Mouse (Mus musculus) midbrain, postnatal 0 days (tissue): ENCODE measurements around the gene Lgals3bp. TPM values are rescaled to one million over a fixed set of nuclear protein-coding genes. Genes with fewer than 3 reads are reported as not detected.
A peak's percentile ranks its signal among the peaks of the same experiment; 100 is the strongest.

Experiments used
- ATAC-seq: fragments of 200-750 bp; cut with Nextera tagmentation; 2 replicates; pipeline ENCODE4 v1.8.0; 2017; ENCODE audit warnings: moderate number of reproducible peaks, mild to moderate bottlenecking, moderate TSS enrichment, moderate library complexity; ENCODE audit not compliant: low FRiP score
- DNase-seq: peaks from one replicate; pipeline ENCODE4 v3.0.0-alpha.2; 2015; ENCODE audit warnings: low spot score
- H3K27ac ChIP-seq: fragments of 300-500 bp; sonication (generic); 2 replicates; pipeline ENCODE4 v1.5.1; 2014; ENCODE audit warnings: low read depth, mild to moderate bottlenecking, low read length, mixed read lengths
- H3K27me3 ChIP-seq: fragments of 300-500 bp; sonication (generic); 2 replicates; pipeline ENCODE4 v1.6.1; 2014; ENCODE audit warnings: low read length, control low read depth, mixed read lengths; ENCODE audit not compliant: insufficient read depth
- H3K36me3 ChIP-seq: fragments of 300-500 bp; sonication (generic); 2 replicates; pipeline ENCODE4 v1.6.1; 2014; ENCODE audit warnings: low read length, control low read depth, mixed read lengths; ENCODE audit not compliant: insufficient read depth
- H3K4me1 ChIP-seq: fragments of 300-500 bp; sonication (generic); 2 replicates; pipeline ENCODE4 v1.6.1; 2014; ENCODE audit warnings: mild to moderate bottlenecking, control low read depth, antibody characterized with exemption, low read length, mixed read lengths; ENCODE audit not compliant: insufficient read depth
- H3K4me2 ChIP-seq: fragments of 300-500 bp; sonication (generic); 2 replicates; pipeline ENCODE4 v1.6.1; 2014; ENCODE audit warnings: low read depth, mild to moderate bottlenecking, low read length, mixed read lengths; ENCODE audit not compliant: poor library complexity, severe bottlenecking
- H3K4me3 ChIP-seq: fragments of 300-500 bp; sonication (generic); 2 replicates; pipeline ENCODE4 v1.5.1; 2014; ENCODE audit warnings: low read depth, mild to moderate bottlenecking, low read length, moderate library complexity
- H3K9ac ChIP-seq: fragments of 300-500 bp; sonication (generic); replicated peaks from 2 replicates; pipeline ENCODE4 v1.6.1; 2014; ENCODE audit warnings: mild to moderate bottlenecking, low read length, moderate library complexity, mixed read lengths; ENCODE audit not compliant: poor library complexity, severe bottlenecking
- H3K9me3 ChIP-seq: fragments of 300-500 bp; sonication (generic); 2 replicates; pipeline ENCODE4 v1.6.1; 2016; ENCODE audit warnings: low read length, control low read depth
- CTCF ChIP-seq: IDR thresholded peaks from 2 replicates; pipeline ENCODE4 v1.5.1; 2016; ENCODE audit warnings: antibody characterized with exemption, mild to moderate bottlenecking
- WGBS: fragments of 180-500 bp; shearing (Covaris S2); extraction: QIAGEN DNeasy Blood & Tissue Kit; methylation state at CpG from one replicate; pipeline ENCODE4 v1.1.7; 2014; 5-methylcytosine and 5-hydroxymethylcytosine counted together
- polyA plus RNA-seq: library from polyadenylated mRNA; unstranded; fragments of >200 nt; fragmentation: Nextera tagmentation; extraction: Ambion mirVana; gene quantifications from 2 replicates; pipeline ENCODE4 v1.2.1, GENCODE M21; 2015
- total RNA-seq: library from RNA; depleted of rRNA; stranded (reverse); fragments of >200 nt; gene quantifications from 2 replicates; pipeline ENCODE4 v1.2.3, GENCODE M21; 2014

The Lgals3bp gene
- total and polyA plus RNA-seq, 2 experiments from 2014 or later, result 14.2 to 17.4 TPM

DNA sequence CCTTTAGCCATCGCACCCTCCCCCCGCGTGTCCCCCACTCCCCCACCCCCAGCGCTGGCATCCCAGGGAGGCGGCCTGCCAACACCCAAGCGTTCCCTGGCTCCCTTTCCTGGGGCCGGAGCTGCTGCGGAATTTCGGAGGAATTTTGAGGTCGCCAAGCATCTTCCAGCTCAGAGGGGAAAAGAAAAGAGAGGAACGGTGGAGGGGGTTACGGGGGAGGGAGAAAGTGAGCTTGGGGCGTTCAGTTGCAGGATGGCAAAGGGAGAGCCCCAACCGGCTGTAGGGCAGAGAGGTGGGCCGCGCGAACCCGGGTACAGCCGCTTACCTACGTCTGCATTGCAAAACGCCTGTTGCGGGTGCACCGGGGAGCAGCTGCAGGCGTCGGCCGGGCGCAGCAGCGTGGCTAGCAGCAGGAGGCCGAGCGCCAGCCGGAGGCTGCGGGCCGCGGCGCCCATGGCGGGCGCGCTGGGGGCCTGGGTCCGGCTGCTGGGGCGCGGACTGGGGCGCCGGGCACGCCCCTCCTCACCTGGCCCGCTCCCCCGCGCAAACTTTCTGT, 47.2 kb downstream of the Lgals3bp start:
- Histone ChIP-seq H3K27me3 (no peaks in the 10 kb centered on the region), H3K4me1 (peaks cover 13% of the 10 kb centered on the region), H3K9ac (peak overlapping the region; percentile 90), H3K27ac (peak overlapping the region; percentile 91), H3K36me3 (no peaks in the 10 kb centered on the region), H3K4me2 (peak overlapping the region; percentile 88), H3K4me3 (peak overlapping the region; percentile 87), H3K9me3 (no peaks in the 10 kb centered on the region)
- 0% methylated on average over 35 of the region's 47 CpGs for WGBS
- TF ChIP-seq CTCF, result no peak
- peak; percentile 31; the same call in 1 of the 2 replicates for ATAC-seq
- peak; percentile 22 for DNase-seq

- 89% methylated on average over 5 of the region's 5 CpGs for WGBS
- TF ChIP-seq CTCF, result no peak
- H3K4me1 ChIP-seq, result peaks cover 8% of the 10 kb centered on the region
These were observed 52.4 kb downstream of the Lgals3bp start for GRCm38 (mm10) chr11:118349494-118349893.

GRCm38 (mm10) chr11:118348877-118349276, 53.0 kb downstream of the Lgals3bp start:
- no peaks in the 10 kb centered on the region for H3K9me3 ChIP-seq
- WGBS, result 85% methylated on average over 5 of the region's 5 CpGs
- no peaks in the 10 kb centered on the region for H3K36me3 ChIP-seq
- H3K27ac ChIP-seq, result no peak overlapping the region
- peaks cover 8% of the 10 kb centered on the region for H3K4me1 ChIP-seq
- no peak for ATAC-seq
- no peak overlapping the region for H3K4me3 ChIP-seq
- DNase-seq, result no peak
- H3K4me2 ChIP-seq, result no peak overlapping the region
- TF ChIP-seq CTCF, result no peak
- H3K27me3 ChIP-seq, result no peaks in the 10 kb centered on the region
- H3K9ac ChIP-seq, result no peak overlapping the region

More at GRCm38 (mm10) chr11:118349494-118349893, 52.4 kb downstream of the Lgals3bp start:
- H3K9me3 ChIP-seq, result no peaks in the 10 kb centered on the region
- H3K4me2 ChIP-seq, result no peak overlapping the region
- DNase-seq, result no peak
- no peak overlapping the region for H3K9ac ChIP-seq
- H3K4me3 ChIP-seq, result no peak overlapping the region
- ATAC-seq, result no peak
- no peaks in the 10 kb centered on the region for H3K36me3 ChIP-seq
- H3K27me3 ChIP-seq, result no peaks in the 10 kb centered on the region
- no peak overlapping the region for H3K27ac ChIP-seq

DNA sequence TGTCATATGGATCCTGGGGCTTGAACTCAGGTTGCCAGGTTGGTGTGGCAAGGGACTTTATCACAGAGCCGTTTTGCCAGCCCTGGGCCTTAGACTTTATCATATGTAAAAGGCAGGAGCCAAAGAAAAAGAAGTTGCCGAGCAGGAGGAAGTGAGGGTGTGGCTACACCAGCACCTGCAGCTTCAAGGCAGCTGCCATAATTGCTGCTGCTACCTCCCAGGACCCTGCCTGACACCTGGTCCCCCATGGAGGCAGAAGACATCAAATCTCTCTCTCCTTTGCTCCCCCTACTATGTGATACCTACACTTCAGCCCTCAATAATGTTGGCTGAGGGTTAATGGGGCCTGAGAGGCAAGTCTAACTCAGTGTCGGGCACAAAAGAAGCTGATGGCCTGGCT, 53.5 kb downstream of the Lgals3bp start:
- Histone ChIP-seq H3K27ac (no peak overlapping the region), H3K27me3 (no peaks in the 10 kb centered on the region), H3K9me3 (no peaks in the 10 kb centered on the region), H3K36me3 (no peaks in the 10 kb centered on the region), H3K4me1 (peaks cover 4% of the 10 kb centered on the region), H3K9ac (no peak overlapping the region), H3K4me2 (no peak overlapping the region), H3K4me3 (no peak overlapping the region)
- DNase-seq (no peak), ATAC-seq (no peak)
- TF ChIP-seq CTCF, result no peak
- WGBS, result 94% methylated on average over 3 of the region's 3 CpGs

DNA sequence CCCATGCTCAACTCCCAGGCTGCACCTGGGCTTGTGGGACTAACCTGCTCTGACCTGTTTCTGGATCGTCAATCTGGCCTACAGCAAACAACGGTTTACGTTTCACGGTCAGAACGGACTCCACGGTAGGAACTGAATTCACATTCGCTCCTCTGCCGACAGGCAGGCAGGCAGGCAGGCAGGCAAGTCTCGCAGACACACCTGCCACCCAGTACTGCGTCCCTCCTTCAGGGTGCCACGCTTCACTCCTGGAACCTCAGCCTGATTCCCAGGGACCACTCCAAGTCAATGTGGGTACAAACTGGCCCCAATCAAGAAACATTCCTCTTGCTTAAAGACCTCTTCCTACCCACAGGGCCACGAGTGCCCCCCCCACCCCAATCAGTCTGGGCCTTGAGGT, 54.0 kb downstream of the Lgals3bp start:
- H3K9ac ChIP-seq, result no peak overlapping the region
- H3K27me3 ChIP-seq, result no peaks in the 10 kb centered on the region
- no peaks in the 10 kb centered on the region for H3K36me3 ChIP-seq
- no peaks in the 10 kb centered on the region for H3K9me3 ChIP-seq
- no peak for TF ChIP-seq CTCF
- H3K4me3 ChIP-seq, result no peak overlapping the region
- H3K4me1 ChIP-seq, result no peaks in the 10 kb centered on the region; the same call in 1 of the 2 replicates
- no peak for DNase-seq
- H3K4me2 ChIP-seq, result no peak overlapping the region
- WGBS, result 95% methylated on average over 12 of the region's 12 CpGs
- ATAC-seq, result no peak
- H3K27ac ChIP-seq, result no peak overlapping the region

- H3K4me3 ChIP-seq, result no peak overlapping the region
- H3K27ac ChIP-seq, result no peak overlapping the region; the same call in 1 of the 2 replicates
- H3K9ac ChIP-seq, result no peak overlapping the region
- no peaks in the 10 kb centered on the region for H3K36me3 ChIP-seq
- ATAC-seq (no peak), DNase-seq (no peak)
- H3K27me3 ChIP-seq, result no peaks in the 10 kb centered on the region
- 84% methylated on average over 2 of the region's 2 CpGs for WGBS
- no peaks in the 10 kb centered on the region for H3K9me3 ChIP-seq
- TF ChIP-seq CTCF, result no peak
- peaks cover 3% of the 10 kb centered on the region for H3K4me1 ChIP-seq
- no peak overlapping the region for H3K4me2 ChIP-seq
These were observed 54.5 kb downstream of the Lgals3bp start for GRCm38 (mm10) chr11:118347391-118347790.
